Mouse (Mus musculus) kidney, adult 11 months (tissue): ENCODE results near the gene Acer3.

Experiments used
- DNase-seq: peaks from one replicate; pipeline ENCODE4 v3.0.0; 2022

Gene Acer3

GRCm38 (mm10) chr7:98177929-98178559, 143.0 kb downstream of the Acer3 start, which contains the start of gene Capn5:
Gene Capn5, minus strand, starts transcription at chr7:98178274.
- DNase-seq: peak; percentile 64

GRCm38 (mm10) chr7:98177566-98177928, 143.5 kb downstream of the Acer3 start:
- DNase-seq: no peak

GRCm38 (mm10) chr7:98177071-98177485, 143.9 kb downstream of the Acer3 start:
- no peak for DNase-seq

GRCm38 (mm10) chr7:98176322-98177070, 144.5 kb downstream of the Acer3 start:
- no peak for DNase-seq

GRCm38 (mm10) chr7:98174883-98175755, 145.9 kb downstream of the Acer3 start:
- DNase-seq: no peak

- no peak for DNase-seq
Observed at GRCm38 (mm10) chr7:98173408-98173807, 147.6 kb downstream of the Acer3 start.

- no peak for DNase-seq
Observed at GRCm38 (mm10) chr7:98172661-98173060, 148.3 kb downstream of the Acer3 start.

GRCm38 (mm10) chr7:98171141-98172073, 149.6 kb downstream of the Acer3 start:
- DNase-seq: no peak

GRCm38 (mm10) chr7:98164999-98165528, 155.9 kb downstream of the Acer3 start:
- DNase-seq: peak; percentile 37

- DNase-seq: no peak
Observed at GRCm38 (mm10) chr7:98164382-98164998, 156.5 kb downstream of the Acer3 start.

GRCm38 (mm10) chr7:98163700-98164099, 157.3 kb downstream of the Acer3 start:
- DNase-seq: no peak

- DNase-seq: no peak
Observed at GRCm38 (mm10) chr7:98162239-98162638, 158.8 kb downstream of the Acer3 start.

- no peak for DNase-seq
Observed at GRCm38 (mm10) chr7:98160041-98160740, 160.8 kb downstream of the Acer3 start.

- peak; percentile 83 for DNase-seq
Observed at GRCm38 (mm10) chr7:98158481-98158880, 162.5 kb downstream of the Acer3 start.

- DNase-seq: no peak
Observed at GRCm38 (mm10) chr7:98157636-98158332, 163.2 kb downstream of the Acer3 start.
